Mouse (Mus musculus) gastrocnemius, adult 2 months (tissue): Measurements from ENCODE around the gene Vmn2r53. TPM values are rescaled to one million over a fixed set of nuclear protein-coding genes. Genes with fewer than 3 reads are reported as not detected.
"Not testable (repeated sequence)": the region's sequence is repeated elsewhere in the genome, so short reads cannot be mapped to it uniquely, and the experiment has no call there.

Experiments
- DNase-seq: peaks from one replicate; pipeline ENCODE4 v3.0.0; 2022
- H3K27ac ChIP-seq: fragments of 200-600 bp; 2 replicates; pipeline ENCODE4 v1.8.1; 2022; ENCODE audit warnings: mild to moderate bottlenecking
- H3K4me3 ChIP-seq: fragments of 200-600 bp; 2 replicates; pipeline ENCODE4 v1.8.1; 2022; ENCODE audit warnings: mild to moderate bottlenecking, moderate library complexity
- CTCF ChIP-seq: fragments of 200-600 bp; IDR thresholded peaks from 2 replicates; pipeline ENCODE4 v1.8.1; 2022; ENCODE audit warnings: antibody characterized with exemption, mild to moderate bottlenecking, moderate library complexity
- intact Hi-C: fragments of 180-260 bp; cut with DNase I; formaldehyde crosslinking; loops from one replicate; pipeline ENCODE4 v1.15.1; 2025
- long read RNA-seq, 2 experiments: library from polyadenylated mRNA; stranded (forward); transcript quantifications; one replicate each; pipeline ENCODE4 v2.0.0; 2021
- total RNA-seq, 2 experiments: library from RNA; stranded (reverse); gene quantifications; 2 replicates each; pipeline ENCODE4 v1.2.3; 2021

The Vmn2r53 gene
- total RNA-seq: under 1 TPM; 0.03 TPM
- long read RNA-seq, experiment 1: 0 reads
- long read RNA-seq, experiment 2: 0 reads

GRCm38 (mm10) chr7:12608688-12609087 lies at the start of gene Vmn2r53:
Gene Vmn2r53 (minus strand): TSS chr7:12608788.
- Histone ChIP-seq H3K4me3 (no peak within 1 kb of the TSS), H3K27ac (no peak within 1 kb of the TSS)
- no peak for DNase-seq
- no peak for TF ChIP-seq CTCF
- intact Hi-C loops: no loop called here

GRCm38 (mm10) chr7:12640219-12640618 lies 31.6 kb upstream of the Vmn2r53 start, which contains the start of gene Vmn2r54:
Gene Vmn2r54 (minus strand): TSS chr7:12640319.
- DNase-seq, intact Hi-C loops, H3K27ac ChIP-seq, H3K4me3 ChIP-seq: not testable (repeated sequence)

Other genes starting within 250 kb of the Vmn2r53 start
- not detected for gene Vmn1r84, start 239.5 kb downstream of the Vmn2r53 start, total RNA-seq
- 1 to 10 TPM; 1.6 to 2.2 TPM for gene Zfp551, start 186.0 kb downstream of the Vmn2r53 start, total RNA-seq
- gene Zfp606, start 130.5 kb downstream of the Vmn2r53 start, total RNA-seq: 1 to 10 TPM; 4.9 to 6.4 TPM
- gene 2900092C05Rik, start 96.3 kb downstream of the Vmn2r53 start, total RNA-seq: not detected
- gene Vmn2r54, start 31.5 kb upstream of the Vmn2r53 start, total RNA-seq: not detected
- gene Vmn2r55, start 76.2 kb upstream of the Vmn2r53 start, total RNA-seq: not detected
- not detected for gene Vmn2r56, start 126.2 kb upstream of the Vmn2r53 start, total RNA-seq
- under 1 TPM; 0.53 to 0.61 TPM for gene Zscan18, start 194.8 kb upstream of the Vmn2r53 start, total RNA-seq
- gene Zfp329, start 210.1 kb upstream of the Vmn2r53 start, total RNA-seq: 1 to 10 TPM; 3.7 to 5.6 TPM
- gene Zfp110, start 226.0 kb upstream of the Vmn2r53 start, total RNA-seq: 10 to 100 TPM; 11.4 to 13.2 TPM